Mouse (Mus musculus): ENCODE measurements around the gene Cecr2. TPM values are rescaled to one million over a fixed set of nuclear protein-coding genes. Genes with fewer than 3 reads are reported as not detected.

Cecr2 gene
- polyA plus RNA-seq, 1 experiment, result 7.6 TPM

DNA sequence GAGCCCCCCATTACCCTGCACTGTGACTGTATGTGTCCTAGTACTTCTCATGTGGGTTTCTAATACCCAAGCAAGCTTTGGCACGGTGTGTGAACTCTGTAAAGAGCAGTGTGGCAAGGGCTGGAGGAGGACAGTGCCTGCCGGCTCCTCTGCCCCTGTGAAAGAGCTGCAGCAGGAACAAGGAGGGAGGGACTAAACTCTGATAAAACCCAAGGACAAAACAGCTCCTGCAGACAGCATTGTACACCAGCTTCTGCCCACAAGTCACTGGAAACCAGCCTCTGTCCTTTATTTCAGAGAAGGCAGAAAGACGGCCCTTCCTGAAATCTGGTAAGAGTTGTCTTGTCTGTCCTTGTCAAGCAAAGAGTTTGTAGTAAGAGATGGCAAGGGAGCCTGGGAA lies 110.1 kb downstream of the Cecr2 start:
- H3K4me3 ChIP-seq (replicated peaks; ENCODE audit: insufficient read depth, low read depth, low read length), result no peak overlapping the region
- H3K4me1 ChIP-seq (ENCODE audit: control insufficient read depth, insufficient read depth, low read length), result no peaks in the 10 kb centered on the region
- 82% methylated on average over 3 of the region's 3 CpGs for WGBS
- H3K27ac ChIP-seq (ENCODE audit: insufficient read depth, low read length), result no peak overlapping the region
- H3K27me3 ChIP-seq (ENCODE audit: control insufficient read depth, insufficient read depth, low read length), result no peaks in the 10 kb centered on the region; the same call in 1 of the 2 replicates
- TF ChIP-seq CTCF (IDR thresholded peaks at IDR 0.05; ENCODE audit: borderline replicate concordance, insufficient read depth, low read depth, low read length), result no peak
- TF ChIP-seq POLR2A (IDR thresholded peaks at IDR 0.05; ENCODE audit: borderline replicate concordance, insufficient read depth, low read length), result no peak
- DNase-seq, result no peak

DNA sequence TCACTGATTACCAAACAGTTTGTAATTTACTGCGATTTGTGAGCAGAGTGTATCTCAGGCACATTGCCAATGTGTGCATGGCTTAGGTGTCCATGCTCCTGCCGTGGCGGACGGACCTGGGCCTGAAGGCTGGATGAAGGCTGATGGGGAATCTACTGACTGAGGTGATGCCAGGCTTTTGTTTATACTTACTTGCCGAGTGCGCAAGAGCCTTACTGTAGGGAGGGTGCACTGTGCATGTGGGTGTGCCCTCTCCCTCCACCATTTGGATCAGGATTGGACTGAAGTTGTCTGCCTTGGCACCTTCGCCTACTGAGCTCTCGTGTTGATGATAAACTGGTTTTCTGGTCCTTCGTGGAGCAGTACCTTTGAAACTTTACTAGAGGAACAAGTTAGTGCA lies 111.4 kb downstream of the Cecr2 start:
- DNase-seq, result no peak
- H3K27me3 ChIP-seq (ENCODE audit: control insufficient read depth, insufficient read depth, low read length), result no peaks in the 10 kb centered on the region
- no peaks in the 10 kb centered on the region for H3K4me1 ChIP-seq (ENCODE audit: control insufficient read depth, insufficient read depth, low read length)
- H3K27ac ChIP-seq (ENCODE audit: insufficient read depth, low read length), result no peak overlapping the region
- TF ChIP-seq CTCF (IDR thresholded peaks at IDR 0.05; ENCODE audit: borderline replicate concordance, insufficient read depth, low read depth, low read length), result no peak
- TF ChIP-seq POLR2A (IDR thresholded peaks at IDR 0.05; ENCODE audit: borderline replicate concordance, insufficient read depth, low read length), result no peak
- WGBS, result 83% methylated on average over 9 of the region's 9 CpGs
- no peak overlapping the region for H3K4me3 ChIP-seq (replicated peaks; ENCODE audit: insufficient read depth, low read depth, low read length)

DNA sequence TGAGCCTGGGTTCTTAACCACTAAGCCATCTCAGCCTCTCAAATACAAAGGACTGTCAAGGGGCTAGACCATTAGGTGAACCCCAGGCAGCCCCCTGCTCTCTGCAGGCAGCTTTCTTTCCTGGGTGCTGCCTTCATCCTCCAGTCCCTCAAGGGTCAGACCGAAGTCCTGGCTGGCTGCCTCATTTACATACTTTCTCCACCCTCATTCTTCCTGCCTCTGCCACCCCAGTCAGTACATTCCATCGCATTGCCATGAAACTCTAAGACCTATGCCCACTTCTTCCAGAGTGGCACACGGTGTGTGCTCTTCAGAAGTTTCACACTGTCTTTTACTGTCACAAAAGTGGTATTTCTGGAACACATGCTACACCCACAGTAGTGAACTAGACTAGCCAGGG lies 112.1 kb downstream of the Cecr2 start:
- no peaks in the 10 kb centered on the region for H3K27me3 ChIP-seq (ENCODE audit: control insufficient read depth, insufficient read depth, low read length)
- DNase-seq, result no peak
- 57% methylated on average over 3 of the region's 3 CpGs for WGBS

DNA sequence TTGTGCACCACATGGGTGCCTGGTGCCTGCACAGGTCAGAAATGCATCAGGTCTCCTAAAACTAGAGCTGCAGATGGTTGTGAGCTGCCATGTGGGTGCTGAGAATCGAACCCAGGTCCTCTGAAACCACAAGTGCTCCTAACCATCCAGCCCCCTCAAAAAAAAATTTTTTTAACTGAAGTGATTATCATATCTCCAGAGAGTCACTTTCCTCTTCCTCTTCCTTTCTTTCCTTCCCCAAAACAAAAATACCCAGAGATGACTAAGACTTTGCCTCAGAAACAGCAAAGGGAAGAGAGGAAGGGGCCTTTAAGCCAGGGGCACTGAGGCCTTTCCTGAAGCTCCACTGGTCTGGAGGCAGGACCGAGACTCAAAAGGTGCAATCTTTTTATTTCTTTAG lies 116.8 kb downstream of the Cecr2 start:
- Histone ChIP-seq H3K27ac (ENCODE audit: insufficient read depth, low read length) (no peak overlapping the region), H3K4me1 (ENCODE audit: control insufficient read depth, insufficient read depth, low read length) (no peaks in the 10 kb centered on the region), H3K27me3 (ENCODE audit: control insufficient read depth, insufficient read depth, low read length) (no peaks in the 10 kb centered on the region), H3K4me3 (replicated peaks; ENCODE audit: insufficient read depth, low read depth, low read length) (no peak overlapping the region)
- TF ChIP-seq CTCF (IDR thresholded peaks at IDR 0.05; ENCODE audit: borderline replicate concordance, insufficient read depth, low read depth, low read length) (no peak), POLR2A (IDR thresholded peaks at IDR 0.05; ENCODE audit: borderline replicate concordance, insufficient read depth, low read length) (no peak)
- no peak for DNase-seq
- 92% methylated on average over 2 of the region's 2 CpGs for WGBS

More for the DNA sequence above, 112.1 kb downstream of the Cecr2 start:
- TF ChIP-seq CTCF (IDR thresholded peaks at IDR 0.05; ENCODE audit: borderline replicate concordance, insufficient read depth, low read depth, low read length), result no peak
- no peak for TF ChIP-seq POLR2A (IDR thresholded peaks at IDR 0.05; ENCODE audit: borderline replicate concordance, insufficient read depth, low read length)
- H3K4me3 ChIP-seq (replicated peaks; ENCODE audit: insufficient read depth, low read depth, low read length), result no peak overlapping the region
- H3K27ac ChIP-seq (ENCODE audit: insufficient read depth, low read length), result no peak overlapping the region
- H3K4me1 ChIP-seq (ENCODE audit: control insufficient read depth, insufficient read depth, low read length), result no peaks in the 10 kb centered on the region

DNA sequence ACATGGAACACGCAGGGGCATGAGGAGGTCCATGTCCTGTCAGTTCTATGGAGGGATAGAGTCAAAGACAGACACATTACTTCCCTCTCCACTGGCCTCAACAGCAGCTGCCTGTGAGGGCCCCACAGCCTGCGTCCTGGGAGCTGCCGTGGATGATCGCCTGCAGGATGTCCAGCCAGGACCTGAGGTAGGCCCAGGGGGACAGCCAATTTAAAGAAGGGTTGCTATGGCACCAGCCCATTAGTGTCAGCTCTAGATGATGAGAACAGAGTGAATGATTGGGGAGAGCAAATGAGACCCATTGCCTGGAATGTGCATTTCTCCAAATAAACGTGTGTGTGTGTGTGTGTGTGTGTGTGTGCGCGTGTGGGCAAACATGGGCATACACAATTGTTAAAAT lies 118.2 kb downstream of the Cecr2 start:
- Histone ChIP-seq H3K4me1 (ENCODE audit: control insufficient read depth, insufficient read depth, low read length) (no peaks in the 10 kb centered on the region), H3K4me3 (replicated peaks; ENCODE audit: insufficient read depth, low read depth, low read length) (no peak overlapping the region), H3K27ac (ENCODE audit: insufficient read depth, low read length) (no peak overlapping the region), H3K27me3 (ENCODE audit: control insufficient read depth, insufficient read depth, low read length) (no peaks in the 10 kb centered on the region)
- WGBS, result 47% methylated on average over 7 of the region's 7 CpGs
- DNase-seq, result no peak
- no peak for TF ChIP-seq CTCF (IDR thresholded peaks at IDR 0.05; ENCODE audit: borderline replicate concordance, insufficient read depth, low read depth, low read length)
- no peak for TF ChIP-seq POLR2A (IDR thresholded peaks at IDR 0.05; ENCODE audit: borderline replicate concordance, insufficient read depth, low read length)

DNA sequence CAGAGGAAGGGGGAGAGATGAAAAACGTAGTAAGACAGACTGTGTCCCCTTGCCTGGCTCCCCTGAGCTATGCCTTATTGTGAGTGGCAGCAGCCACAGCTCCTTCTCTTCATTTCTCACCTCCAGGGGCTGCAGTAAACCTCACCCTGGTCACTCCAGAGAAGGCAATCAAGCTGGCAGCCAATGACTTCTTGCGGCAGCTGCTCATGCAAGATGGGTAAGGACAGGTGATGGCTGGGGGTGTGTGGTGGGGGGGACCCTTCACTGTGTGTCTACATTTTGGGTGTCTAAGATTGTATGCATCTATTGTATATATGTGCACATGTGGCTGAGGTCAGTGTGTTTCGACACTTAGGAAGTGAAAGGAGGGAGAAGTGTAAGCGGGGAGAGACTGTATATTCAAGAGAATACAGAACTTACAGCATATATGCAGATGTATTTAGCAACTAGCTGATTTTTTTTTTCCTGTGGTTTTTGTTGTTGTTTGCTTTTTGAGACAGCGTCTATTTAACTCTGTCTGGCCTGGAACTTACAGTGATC lies 122.0 kb downstream of the Cecr2 start:
- H3K27ac ChIP-seq (ENCODE audit: insufficient read depth, low read length), result no peak overlapping the region
- no peak overlapping the region for H3K4me3 ChIP-seq (replicated peaks; ENCODE audit: insufficient read depth, low read depth, low read length)
- TF ChIP-seq CTCF (IDR thresholded peaks at IDR 0.05; ENCODE audit: borderline replicate concordance, insufficient read depth, low read depth, low read length) (no peak), POLR2A (IDR thresholded peaks at IDR 0.05; ENCODE audit: borderline replicate concordance, insufficient read depth, low read length) (no peak)
- no peak for DNase-seq
- H3K27me3 ChIP-seq (ENCODE audit: control insufficient read depth, insufficient read depth, low read length), result no peaks in the 10 kb centered on the region
- no peaks in the 10 kb centered on the region for H3K4me1 ChIP-seq (ENCODE audit: control insufficient read depth, insufficient read depth, low read length)
- WGBS, result 79% methylated on average over 5 of the region's 5 CpGs

DNA sequence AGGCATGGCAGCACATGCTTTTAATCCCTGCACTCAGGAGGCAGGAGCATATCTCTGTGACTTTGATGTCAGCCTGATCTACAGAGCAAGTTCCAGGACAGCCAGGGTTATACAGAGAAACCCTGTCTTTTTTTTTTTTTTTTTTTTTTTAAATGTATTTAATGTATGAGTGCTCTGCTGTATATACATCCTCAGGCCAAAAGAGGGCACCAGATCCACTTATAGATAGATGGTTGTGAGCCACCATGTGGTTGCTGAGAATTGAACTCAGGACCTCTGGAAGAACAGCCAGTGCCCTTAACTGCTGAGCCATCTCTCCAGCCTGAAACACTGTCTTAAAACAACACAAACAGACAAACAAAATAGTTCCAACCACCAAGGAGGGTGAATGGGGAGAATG lies 122.7 kb downstream of the Cecr2 start:
- Histone ChIP-seq H3K27ac (ENCODE audit: insufficient read depth, low read length) (no peak overlapping the region), H3K4me3 (replicated peaks; ENCODE audit: insufficient read depth, low read depth, low read length) (no peak overlapping the region), H3K4me1 (ENCODE audit: control insufficient read depth, insufficient read depth, low read length) (no peaks in the 10 kb centered on the region), H3K27me3 (ENCODE audit: control insufficient read depth, insufficient read depth, low read length) (no peaks in the 10 kb centered on the region)
- no peak for DNase-seq
- TF ChIP-seq CTCF (IDR thresholded peaks at IDR 0.05; ENCODE audit: borderline replicate concordance, insufficient read depth, low read depth, low read length), result peak; percentile 23; the same call in 1 of the 2 replicates
- no peak for TF ChIP-seq POLR2A (IDR thresholded peaks at IDR 0.05; ENCODE audit: borderline replicate concordance, insufficient read depth, low read length)

DNA sequence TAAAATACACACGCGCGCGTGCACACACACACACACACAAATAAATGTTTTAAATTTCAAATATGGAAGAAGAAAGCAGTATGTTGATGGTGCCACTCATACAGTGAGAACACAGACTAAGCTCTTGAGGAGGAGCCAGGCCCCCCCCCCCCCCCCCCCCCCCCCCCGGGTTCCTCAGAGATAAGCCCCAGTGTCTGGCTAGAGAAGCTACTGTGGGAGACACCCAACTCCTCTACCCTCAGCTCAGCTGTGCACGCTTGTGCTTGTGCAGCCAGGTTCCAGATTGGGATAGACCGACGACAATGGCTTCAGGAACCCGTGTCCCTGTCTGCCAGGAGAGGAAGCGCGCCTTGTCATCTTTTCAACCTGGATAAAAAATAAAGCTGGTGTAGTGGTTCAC lies 124.0 kb downstream of the Cecr2 start:
- H3K4me1 ChIP-seq (ENCODE audit: control insufficient read depth, insufficient read depth, low read length), result no peaks in the 10 kb centered on the region; the same call in 1 of the 2 replicates
- H3K4me3 ChIP-seq (replicated peaks; ENCODE audit: insufficient read depth, low read depth, low read length), result no peak overlapping the region
- no peak overlapping the region for H3K27ac ChIP-seq (ENCODE audit: insufficient read depth, low read length)
- DNase-seq, result no peak
- H3K27me3 ChIP-seq (ENCODE audit: control insufficient read depth, insufficient read depth, low read length), result no peaks in the 10 kb centered on the region
- 75% methylated on average over 11 of the region's 11 CpGs for WGBS
- TF ChIP-seq POLR2A (IDR thresholded peaks at IDR 0.05; ENCODE audit: borderline replicate concordance, insufficient read depth, low read length) (no peak), CTCF (IDR thresholded peaks at IDR 0.05; ENCODE audit: borderline replicate concordance, insufficient read depth, low read depth, low read length) (no peak)
